Mouse (Mus musculus): ENCODE measurements around the gene Eif3l.

GRCm38 (mm10) chr15:79029519-79030241 is 45.3 kb upstream of the Eif3l start:
- TF ChIP-seq CTCF (IDR thresholded peaks at IDR 0.05): no peak
- TF ChIP-seq EP300 (IDR thresholded peaks at IDR 0.05; ENCODE audit: insufficient read depth, low read depth, low read length): no peak

Data from heart, adult 2 months (tissue).